Mouse (Mus musculus): ENCODE measurements at regions not wholly inside any gene's neighbourhood (a gene's known extent, or its start where the extent isn't known, plus 50 kb on each side); places are given as distances from the start of the nearest gene placed in this dataset.

- no peak overlapping the region for H3K4me3 ChIP-seq (replicated peaks; ENCODE audit: extremely low read depth, low read depth, low read length)
- 71% methylated on average over 3 of the region's 3 CpGs for WGBS
- no peaks in the 10 kb centered on the region for H3K4me1 ChIP-seq (ENCODE audit: control insufficient read depth, insufficient read depth, low read length)
- TF ChIP-seq POLR2A (IDR thresholded peaks at IDR 0.05; ENCODE audit: borderline replicate concordance, extremely low read depth, low read depth, low read length) (no peak), CTCF (IDR thresholded peaks at IDR 0.05; ENCODE audit: insufficient read depth, low read length) (no peak)
- DNase-seq: no peak
Observed at GRCm38 (mm10) chr13:47552251-47552650, 429.8 kb downstream of the Rnf144b start.

- Histone ChIP-seq H3K4me1 (ENCODE audit: control insufficient read depth, insufficient read depth, low read length) (no peaks in the 10 kb centered on the region), H3K4me3 (replicated peaks; ENCODE audit: extremely low read depth, low read depth, low read length) (no peak overlapping the region)
- DNase-seq: no peak
- WGBS: 26% methylated on average over 1 of the region's 1 CpGs
- TF ChIP-seq CTCF (IDR thresholded peaks at IDR 0.05; ENCODE audit: insufficient read depth, low read length) (no peak), POLR2A (IDR thresholded peaks at IDR 0.05; ENCODE audit: borderline replicate concordance, extremely low read depth, low read depth, low read length) (no peak)
Observed at GRCm38 (mm10) chr13:47554198-47554597, 431.7 kb downstream of the Rnf144b start.

- DNase-seq: no peak
- Histone ChIP-seq H3K4me1 (ENCODE audit: control insufficient read depth, insufficient read depth, low read length) (no peaks in the 10 kb centered on the region), H3K4me3 (replicated peaks; ENCODE audit: extremely low read depth, low read depth, low read length) (no peak overlapping the region)
- WGBS: 86% methylated on average over 7 of the region's 7 CpGs
- TF ChIP-seq POLR2A (IDR thresholded peaks at IDR 0.05; ENCODE audit: borderline replicate concordance, extremely low read depth, low read depth, low read length) (no peak), CTCF (IDR thresholded peaks at IDR 0.05; ENCODE audit: insufficient read depth, low read length) (no peak)
Observed at GRCm38 (mm10) chr13:47557196-47557974, 434.9 kb downstream of the Rnf144b start.

GRCm38 (mm10) chr13:47562836-47563235 lies 440.4 kb downstream of the Rnf144b start:
- TF ChIP-seq CTCF (IDR thresholded peaks at IDR 0.05; ENCODE audit: insufficient read depth, low read length) (no peak), POLR2A (IDR thresholded peaks at IDR 0.05; ENCODE audit: borderline replicate concordance, extremely low read depth, low read depth, low read length) (no peak)
- H3K4me3 ChIP-seq (replicated peaks; ENCODE audit: extremely low read depth, low read depth, low read length): no peak overlapping the region
- WGBS: 56% methylated on average over 8 of the region's 8 CpGs
- no peak for DNase-seq
- H3K4me1 ChIP-seq (ENCODE audit: control insufficient read depth, insufficient read depth, low read length): no peaks in the 10 kb centered on the region

GRCm38 (mm10) chr13:47576516-47576915 lies 454.1 kb downstream of the Rnf144b start:
- no peak for TF ChIP-seq POLR2A (IDR thresholded peaks at IDR 0.05; ENCODE audit: borderline replicate concordance, extremely low read depth, low read depth, low read length)
- peak; percentile 26; the same call in 1 of the 2 replicates for TF ChIP-seq CTCF (IDR thresholded peaks at IDR 0.05; ENCODE audit: insufficient read depth, low read length)
- 69% methylated on average over 3 of the region's 3 CpGs for WGBS
- Histone ChIP-seq H3K4me1 (ENCODE audit: control insufficient read depth, insufficient read depth, low read length) (no peaks in the 10 kb centered on the region), H3K4me3 (replicated peaks; ENCODE audit: extremely low read depth, low read depth, low read length) (no peak overlapping the region)
- DNase-seq: no peak

- no peak for TF ChIP-seq POLR2A (IDR thresholded peaks at IDR 0.05; ENCODE audit: borderline replicate concordance, extremely low read depth, low read depth, low read length)
- TF ChIP-seq CTCF (IDR thresholded peaks at IDR 0.05; ENCODE audit: insufficient read depth, low read length): no peak
- no peak for DNase-seq
- Histone ChIP-seq H3K4me1 (ENCODE audit: control insufficient read depth, insufficient read depth, low read length) (no peaks in the 10 kb centered on the region), H3K4me3 (replicated peaks; ENCODE audit: extremely low read depth, low read depth, low read length) (no peak overlapping the region)
- 78% methylated on average over 5 of the region's 5 CpGs for WGBS
Observed at GRCm38 (mm10) chr13:47580144-47580543, 457.7 kb downstream of the Rnf144b start.

- Histone ChIP-seq H3K4me3 (replicated peaks; ENCODE audit: extremely low read depth, low read depth, low read length) (no peak overlapping the region), H3K4me1 (ENCODE audit: control insufficient read depth, insufficient read depth, low read length) (no peaks in the 10 kb centered on the region)
- TF ChIP-seq POLR2A (IDR thresholded peaks at IDR 0.05; ENCODE audit: borderline replicate concordance, extremely low read depth, low read depth, low read length) (no peak), CTCF (IDR thresholded peaks at IDR 0.05; ENCODE audit: insufficient read depth, low read length) (no peak)
- WGBS: 57% methylated on average over 1 of the region's 1 CpGs
- no peak for DNase-seq
Observed at GRCm38 (mm10) chr13:47585158-47585557, 462.7 kb downstream of the Rnf144b start.

- WGBS: 41% methylated on average over 1 of the region's 1 CpGs
- TF ChIP-seq POLR2A (IDR thresholded peaks at IDR 0.05; ENCODE audit: borderline replicate concordance, extremely low read depth, low read depth, low read length) (no peak), CTCF (IDR thresholded peaks at IDR 0.05; ENCODE audit: insufficient read depth, low read length) (no peak)
- H3K4me1 ChIP-seq (ENCODE audit: control insufficient read depth, insufficient read depth, low read length): no peaks in the 10 kb centered on the region
- H3K4me3 ChIP-seq (replicated peaks; ENCODE audit: extremely low read depth, low read depth, low read length): no peak overlapping the region
- no peak for DNase-seq
Observed at GRCm38 (mm10) chr13:47602646-47603045, 480.2 kb downstream of the Rnf144b start.

- DNase-seq: no peak
- Histone ChIP-seq H3K4me1 (ENCODE audit: control insufficient read depth, insufficient read depth, low read length) (no peaks in the 10 kb centered on the region), H3K4me3 (replicated peaks; ENCODE audit: extremely low read depth, low read depth, low read length) (no peak overlapping the region)
- WGBS: 87% methylated on average over 4 of the region's 4 CpGs
- no peak for TF ChIP-seq CTCF (IDR thresholded peaks at IDR 0.05; ENCODE audit: insufficient read depth, low read length)
- no peak for TF ChIP-seq POLR2A (IDR thresholded peaks at IDR 0.05; ENCODE audit: borderline replicate concordance, extremely low read depth, low read depth, low read length)
Observed at GRCm38 (mm10) chr13:47611439-47611838, 489.0 kb downstream of the Rnf144b start.

- no peak for TF ChIP-seq POLR2A (IDR thresholded peaks at IDR 0.05; ENCODE audit: borderline replicate concordance, extremely low read depth, low read depth, low read length)
- H3K4me3 ChIP-seq (replicated peaks; ENCODE audit: extremely low read depth, low read depth, low read length): no peak overlapping the region
- H3K4me1 ChIP-seq (ENCODE audit: control insufficient read depth, insufficient read depth, low read length): no peaks in the 10 kb centered on the region
- 59% methylated on average over 8 of the region's 8 CpGs for WGBS
- no peak for DNase-seq
Observed at GRCm38 (mm10) chr13:47636511-47637103, 514.2 kb downstream of the Rnf144b start.
